Mouse (Mus musculus) layer of hippocampus, postnatal 10 days (tissue): ENCODE measurements around the gene Phf21a. TPM values are rescaled to one million over a fixed set of nuclear protein-coding genes. Genes with fewer than 3 reads are reported as not detected.

Source experiments
- DNase-seq, 2 experiments: peaks; one replicate each; pipeline ENCODE4 v3.0.0; 2021; ENCODE audit warnings: low spot score in 2 of 2
- total RNA-seq, 2 experiments: library from RNA; stranded (reverse); gene quantifications; 2 replicates each; pipeline ENCODE4 v1.2.3; 2021

Gene Phf21a
- total RNA-seq, 2 experiments from 2014 or later, result 75.5 to 83.7 TPM

- no peak for DNase-seq
Measured at GRCm38 (mm10) chr2:92175002-92175401, 82.1 kb downstream of the Phf21a start.

GRCm38 (mm10) chr2:92176292-92176691 is 83.4 kb downstream of the Phf21a start:
- DNase-seq, result no peak

GRCm38 (mm10) chr2:92182146-92182756 is 89.3 kb downstream of the Phf21a start:
- DNase-seq, result no peak

- DNase-seq, result peak; percentile 78 to 82
Measured at GRCm38 (mm10) chr2:92182981-92183501, 90.1 kb downstream of the Phf21a start.

- DNase-seq, result peak; percentile 92 to 96
Measured at GRCm38 (mm10) chr2:92183613-92184076, 90.7 kb downstream of the Phf21a start.

GRCm38 (mm10) chr2:92184077-92184921 is 91.4 kb downstream of the Phf21a start:
- peak; percentile 56 to 57 for DNase-seq

- DNase-seq, result peak; percentile 38 to 55
Measured at GRCm38 (mm10) chr2:92185062-92185765, 92.3 kb downstream of the Phf21a start.

- no peak for DNase-seq
Measured at GRCm38 (mm10) chr2:92185766-92186450, 93.0 kb downstream of the Phf21a start.

- DNase-seq, result no peak
Measured at GRCm38 (mm10) chr2:92187061-92187460, 94.1 kb downstream of the Phf21a start.

GRCm38 (mm10) chr2:92188744-92189143 is 95.8 kb downstream of the Phf21a start:
- DNase-seq, result no peak

GRCm38 (mm10) chr2:92190960-92191359 is 98.0 kb downstream of the Phf21a start:
- DNase-seq, result no peak

GRCm38 (mm10) chr2:92191826-92192581 is 99.1 kb downstream of the Phf21a start:
- peak in 1 of 2 experiments; percentile 21 for DNase-seq

- peak in 1 of 2 experiments; percentile 12 for DNase-seq
Measured at GRCm38 (mm10) chr2:92198126-92198525, 105.2 kb downstream of the Phf21a start.

- no peak for DNase-seq
Measured at GRCm38 (mm10) chr2:92198747-92199146, 105.8 kb downstream of the Phf21a start.

GRCm38 (mm10) chr2:92199562-92200286 is 106.8 kb downstream of the Phf21a start:
- no peak for DNase-seq

GRCm38 (mm10) chr2:92202319-92203040 is 109.6 kb downstream of the Phf21a start:
- DNase-seq, result no peak

- DNase-seq, result no peak
Measured at GRCm38 (mm10) chr2:92205010-92205639, 112.2 kb downstream of the Phf21a start.

- no peak for DNase-seq
Measured at GRCm38 (mm10) chr2:92210409-92210808, 117.5 kb downstream of the Phf21a start.
